Mouse (Mus musculus): ENCODE results near the gene Dld.

Dld gene

DNA sequence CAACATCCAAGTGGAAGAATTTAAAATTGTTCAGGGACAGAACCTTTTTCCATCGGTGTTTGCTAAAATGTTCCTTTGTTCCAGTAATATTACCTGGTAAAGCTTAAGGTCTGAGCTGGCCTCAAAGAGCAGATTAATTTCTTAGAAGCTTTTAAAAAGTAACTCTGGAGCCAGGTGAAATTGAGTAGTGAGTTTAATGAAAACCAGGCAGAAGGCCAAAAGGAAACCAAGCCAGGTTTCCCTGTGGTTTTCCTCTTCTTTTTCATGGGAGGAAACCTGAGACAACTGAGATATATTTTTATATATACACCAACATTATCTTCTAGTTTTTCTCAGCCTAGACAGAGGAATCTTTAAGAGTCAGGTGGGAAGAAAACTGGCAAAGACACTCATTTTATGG, 29.7 kb downstream of the Dld start:
- in situ Hi-C loops (cut with MseI, MboI): no loop called here

- in situ Hi-C loops (cut with MseI, MboI): no loop called here
Observed at GRCm38 (mm10) chr12:31320817-31321216, 30.4 kb downstream of the Dld start.

GRCm38 (mm10) chr12:31318409-31318963, 32.8 kb downstream of the Dld start:
- in situ Hi-C loops (cut with MseI, MboI): no loop called here

GRCm38 (mm10) chr12:31317670-31318408, 33.4 kb downstream of the Dld start:
- in situ Hi-C loops (cut with MseI, MboI): no loop called here

- in situ Hi-C loops (cut with MseI, MboI): no loop called here
Observed at GRCm38 (mm10) chr12:31315961-31316360, 35.3 kb downstream of the Dld start.

GRCm38 (mm10) chr12:31314310-31314709, 36.9 kb downstream of the Dld start:
- in situ Hi-C loops (cut with MseI, MboI): no loop called here

DNA sequence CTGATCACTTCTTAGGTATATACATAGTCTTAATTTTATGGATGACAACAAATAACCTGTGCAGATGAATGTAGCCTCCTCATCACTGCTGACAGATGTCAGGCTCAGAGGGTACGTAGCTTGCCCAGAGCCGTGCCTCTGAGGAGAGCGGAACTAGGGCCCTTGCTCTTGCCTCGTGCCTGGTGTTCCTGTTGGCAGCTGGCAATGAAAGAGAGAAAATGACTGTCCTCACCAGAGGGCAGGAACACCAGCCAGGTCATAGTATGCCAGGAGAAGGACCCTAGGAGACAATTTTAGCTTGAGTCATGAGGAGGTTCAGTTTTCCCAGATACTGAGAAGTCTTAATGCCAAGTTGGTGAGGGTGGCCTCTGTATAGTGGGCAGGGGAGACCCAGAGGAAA, 38.1 kb downstream of the Dld start:
- in situ Hi-C loops (cut with MseI, MboI): no loop called here

DNA sequence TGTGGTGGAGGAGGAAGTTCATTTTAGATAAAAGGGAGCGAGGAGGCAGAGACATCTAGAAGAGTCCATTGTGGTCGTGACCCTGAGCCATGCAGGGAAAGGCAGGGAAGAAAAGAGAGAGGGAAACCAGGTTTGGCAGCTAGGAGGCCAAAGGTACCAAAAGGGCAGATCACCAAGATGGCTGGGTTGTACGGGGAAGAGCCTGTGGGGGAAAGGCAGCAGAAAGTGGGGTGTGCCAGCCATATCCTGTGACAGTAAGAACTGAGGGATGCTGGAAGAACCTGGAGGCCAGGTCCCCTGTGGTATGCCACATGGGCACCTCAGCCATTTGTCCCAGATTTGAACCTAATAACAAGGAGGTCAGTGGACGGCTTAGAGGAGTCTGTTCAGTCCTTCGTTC, 39.0 kb downstream of the Dld start:
- in situ Hi-C loops (cut with MseI, MboI): no loop called here

DNA sequence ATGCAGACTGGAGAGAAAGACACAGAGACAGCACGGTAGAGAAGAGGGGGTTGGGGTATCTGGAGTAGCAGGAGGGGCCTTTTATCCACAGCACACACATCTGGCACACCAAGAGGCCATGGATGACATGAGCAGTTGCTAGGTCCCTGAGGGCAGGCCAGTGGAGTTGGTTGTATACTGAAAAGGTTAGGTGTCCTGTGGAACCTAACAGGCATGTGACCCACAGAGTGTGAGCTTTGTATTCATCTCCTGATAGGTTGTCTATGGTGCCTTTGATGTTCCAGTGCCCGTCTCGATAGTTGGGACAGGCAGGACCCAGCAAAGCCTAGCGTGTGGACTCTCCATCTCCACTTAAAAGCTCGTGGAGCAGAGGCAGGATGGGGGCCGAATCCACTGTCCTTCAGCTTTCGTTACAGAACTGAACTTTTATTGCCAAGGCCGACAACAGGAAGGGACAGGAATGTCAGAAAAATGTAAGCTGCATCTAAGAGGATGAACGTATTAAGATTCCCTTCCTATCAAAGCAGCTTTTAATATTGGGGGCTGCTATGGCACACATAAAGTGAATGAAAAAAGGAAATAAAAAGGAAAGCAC, 39.5 kb downstream of the Dld start:
- in situ Hi-C loops (cut with MseI, MboI): no loop called here

GRCm38 (mm10) chr12:31310687-31311086, 40.6 kb downstream of the Dld start:
- in situ Hi-C loops (cut with MseI, MboI): no loop called here

- in situ Hi-C loops (cut with MseI, MboI): no loop called here
Observed at GRCm38 (mm10) chr12:31307756-31308155, 43.5 kb downstream of the Dld start.

GRCm38 (mm10) chr12:31307011-31307410, 44.2 kb downstream of the Dld start:
- in situ Hi-C loops (cut with MseI, MboI): no loop called here

GRCm38 (mm10) chr12:31306075-31306675, 45.1 kb downstream of the Dld start:
- in situ Hi-C loops (cut with MseI, MboI): no loop called here

- in situ Hi-C loops (cut with MseI, MboI): no loop called here
Observed at GRCm38 (mm10) chr12:31302766-31303511, 48.3 kb downstream of the Dld start.

GRCm38 (mm10) chr12:31302266-31302665, 49.0 kb downstream of the Dld start:
- in situ Hi-C loops (cut with MseI, MboI): no loop called here

GRCm38 (mm10) chr12:31300276-31300675, 51.0 kb downstream of the Dld start:
- in situ Hi-C loops (cut with MseI, MboI): no loop called here

DNA sequence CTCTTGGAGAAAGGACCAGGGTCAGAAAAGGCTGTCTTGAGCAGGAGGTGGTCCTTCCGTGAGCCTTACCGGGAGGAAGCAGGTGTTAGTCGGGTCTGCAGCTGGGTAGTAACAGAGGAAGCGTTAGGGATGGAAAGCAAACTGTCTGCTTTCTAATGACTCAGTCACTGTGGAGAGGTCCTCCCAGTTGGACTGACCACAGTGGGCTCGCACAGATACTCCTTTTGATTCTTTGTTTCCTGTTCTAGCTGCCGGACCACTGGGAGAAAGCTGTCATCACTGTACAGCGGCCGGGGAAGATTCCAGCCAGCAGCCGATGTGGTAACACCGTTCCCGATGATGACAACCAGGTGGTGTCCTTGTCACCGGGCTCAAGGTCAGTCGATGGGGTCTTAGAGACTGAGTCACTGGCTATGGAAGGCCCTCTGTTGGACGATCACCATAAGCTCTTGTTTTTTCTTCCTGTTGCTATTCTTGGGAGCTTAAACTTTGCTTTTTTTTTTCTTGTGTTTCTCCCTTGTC, 51.5 kb downstream of the Dld start:
- in situ Hi-C loops (cut with MseI, MboI): no loop called here

GRCm38 (mm10) chr12:31299126-31299525, 52.1 kb downstream of the Dld start:
- in situ Hi-C loops (cut with MseI, MboI): no loop called here

DNA sequence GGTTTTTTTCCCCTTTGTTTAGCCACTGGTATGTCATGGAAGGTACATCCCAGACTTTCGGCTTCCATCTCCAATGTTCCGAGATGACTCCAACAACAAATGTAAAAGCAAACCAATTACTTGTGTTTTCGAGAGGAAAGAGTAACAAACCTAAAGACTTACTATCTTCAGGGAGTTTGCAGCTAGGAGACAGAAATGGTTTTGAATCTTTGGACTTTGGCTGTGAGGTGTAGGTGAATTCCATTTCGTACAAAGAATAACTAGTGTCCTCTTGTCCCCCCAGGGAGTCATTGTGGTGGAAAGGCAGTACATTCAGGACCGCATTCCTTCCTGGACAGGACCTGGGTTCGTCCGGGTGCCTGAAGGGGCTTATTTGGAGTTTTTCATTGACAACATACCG, 52.7 kb downstream of the Dld start:
- in situ Hi-C loops (cut with MseI, MboI): no loop called here

DNA sequence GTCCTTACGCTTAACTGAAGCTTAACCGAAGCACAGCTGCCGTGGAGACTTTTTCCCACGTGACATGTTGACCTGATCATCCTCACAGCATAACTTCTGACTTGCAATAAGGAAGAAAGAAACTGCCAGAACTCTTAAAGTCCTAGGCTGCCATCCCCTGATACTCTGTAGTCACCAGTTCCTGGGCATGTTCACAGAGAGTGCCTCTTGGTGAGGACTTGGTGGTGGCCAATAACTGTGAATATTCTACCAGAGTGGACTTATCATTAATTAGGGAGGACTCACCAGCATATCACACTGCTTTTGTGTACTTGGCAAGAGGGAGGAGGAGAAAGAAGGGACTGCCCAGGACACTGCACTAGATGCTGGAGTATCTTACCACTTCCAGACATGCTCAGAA, 53.1 kb downstream of the Dld start:
- in situ Hi-C loops (cut with MseI, MboI): no loop called here

DNA sequence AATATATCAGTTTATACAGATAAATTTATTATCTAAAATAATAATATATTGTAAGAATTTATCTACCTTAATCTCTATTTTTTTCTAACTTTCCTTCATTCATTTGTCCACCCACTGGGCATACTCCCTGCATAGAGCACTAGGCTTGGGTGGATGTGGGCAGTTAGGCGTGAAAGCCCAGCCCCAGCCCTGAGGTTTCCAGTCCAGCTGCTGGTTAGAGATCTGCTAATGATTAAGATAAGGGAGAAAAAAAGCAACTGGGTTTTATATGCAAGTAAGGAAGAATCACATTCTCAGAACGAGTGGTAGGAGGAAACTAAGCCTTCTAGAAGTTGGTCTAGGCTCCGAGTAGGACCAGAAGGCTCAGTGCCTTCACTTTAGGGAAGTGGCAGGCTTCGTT, 55.2 kb downstream of the Dld start:
- in situ Hi-C loops (cut with MseI, MboI): no loop called here

DNA sequence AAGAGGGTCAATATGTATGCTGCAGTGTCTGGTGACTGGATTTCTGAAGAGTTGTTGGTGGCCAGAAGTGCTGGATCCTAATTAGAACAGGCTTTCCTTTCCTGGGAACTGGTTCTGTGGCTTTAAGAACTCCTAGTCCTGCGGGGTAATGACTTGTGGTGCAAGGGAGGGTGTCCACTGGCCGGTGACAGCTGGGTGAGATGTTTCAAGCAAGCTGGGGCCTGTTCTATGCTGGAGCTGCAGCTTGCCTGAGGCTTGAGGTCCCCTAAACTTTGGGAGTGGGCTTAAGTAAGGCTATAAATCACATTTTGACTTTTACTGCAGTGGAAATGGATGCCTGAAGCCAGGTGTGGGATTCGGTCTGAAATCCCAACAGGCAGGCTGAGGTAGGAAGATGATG, 55.7 kb downstream of the Dld start:
- in situ Hi-C loops (cut with MseI, MboI): no loop called here

All from mouse trophoblast stem cell (cell line).